Mouse (Mus musculus): ENCODE results near the gene Itgad. TPM values are rescaled to one million over a fixed set of nuclear protein-coding genes. Genes with fewer than 3 reads are reported as not detected.

The Itgad gene
- polyA plus RNA-seq, 1 experiment from 2014 or later, result not detected

DNA sequence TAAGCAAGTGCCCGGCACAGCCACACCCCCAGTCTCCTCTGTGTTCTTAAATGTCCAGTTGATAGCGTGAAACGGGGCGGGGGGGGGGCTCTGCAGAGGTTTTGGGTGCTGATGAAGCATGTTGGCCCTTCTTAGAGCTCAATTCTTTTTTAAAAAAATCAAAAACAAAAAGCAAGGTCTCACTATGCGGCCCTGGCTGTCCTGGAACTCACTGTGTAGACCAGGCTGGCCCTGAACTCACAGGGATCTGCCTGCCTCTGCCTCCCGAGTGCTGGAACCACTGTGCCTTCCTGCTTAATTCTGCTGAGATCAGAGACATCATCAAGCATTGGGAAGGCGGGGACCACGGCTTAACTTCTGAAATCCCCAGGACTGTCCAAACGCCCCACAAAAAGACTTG lies 47.4 kb downstream of the Itgad start:
- ATAC-seq (replicated peaks; ENCODE audit: low FRiP score), result no peak
- Histone ChIP-seq H3K4me2 (no peak overlapping the region), H3K4me1 (no peaks in the 10 kb centered on the region), H3K36me3 (no peaks in the 10 kb centered on the region), H3K4me3 (replicated peaks) (no peak overlapping the region), H3K27ac (no peak overlapping the region), H3K27me3 (no peaks in the 10 kb centered on the region), H3K9me3 (replicated peaks) (no peaks in the 10 kb centered on the region), H3K9ac (no peak overlapping the region)
- 85% methylated on average over 9 of the region's 9 CpGs for WGBS

DNA sequence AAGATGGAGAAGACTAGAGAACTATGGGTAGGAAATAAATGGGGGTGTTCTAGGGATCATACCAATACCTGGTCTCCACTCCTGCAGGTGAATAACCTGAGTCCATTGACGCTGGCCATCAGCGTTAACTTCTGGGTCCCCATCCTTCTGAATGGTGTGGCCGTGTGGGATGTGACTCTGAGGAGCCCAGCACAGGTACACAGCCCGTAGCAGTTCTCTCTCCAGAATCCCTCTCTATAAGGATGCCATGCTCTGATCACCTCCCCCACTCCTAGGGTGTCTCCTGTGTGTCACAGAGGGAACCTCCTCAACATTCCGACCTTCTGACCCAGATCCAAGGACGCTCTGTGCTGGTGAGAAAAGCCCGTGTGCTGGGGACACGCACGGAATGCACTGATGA lies 48.9 kb downstream of the Itgad start:
- Histone ChIP-seq H3K27ac (no peak overlapping the region), H3K9me3 (replicated peaks) (no peaks in the 10 kb centered on the region), H3K9ac (no peak overlapping the region), H3K27me3 (no peaks in the 10 kb centered on the region), H3K4me1 (no peaks in the 10 kb centered on the region), H3K4me2 (no peak overlapping the region), H3K4me3 (replicated peaks) (no peak overlapping the region), H3K36me3 (no peaks in the 10 kb centered on the region)
- ATAC-seq (replicated peaks; ENCODE audit: low FRiP score), result no peak
- 80% methylated on average over 9 of the region's 9 CpGs for WGBS

DNA sequence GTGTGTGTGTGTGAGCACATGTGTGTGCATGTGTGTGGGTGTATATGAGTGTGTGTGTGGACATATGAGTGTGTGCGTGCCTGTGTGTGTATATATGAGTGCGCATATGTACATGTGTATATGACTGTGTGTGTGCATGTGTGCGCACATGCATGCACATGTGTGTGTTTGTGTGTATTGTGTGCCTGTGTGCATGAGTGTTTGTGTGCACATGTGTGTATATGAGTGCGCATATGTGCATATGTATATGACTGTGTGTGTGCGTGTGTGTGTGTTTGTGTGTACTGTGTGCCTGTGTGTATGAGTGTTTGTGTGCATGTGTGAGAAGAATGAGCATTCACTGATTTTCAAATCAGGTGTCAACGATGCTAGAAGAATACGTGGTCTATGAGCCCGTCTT lies 50.0 kb downstream of the Itgad start:
- Histone ChIP-seq H3K9me3 (replicated peaks) (no peaks in the 10 kb centered on the region), H3K4me1 (no peaks in the 10 kb centered on the region), H3K4me3 (replicated peaks) (no peak overlapping the region), H3K9ac (no peak overlapping the region), H3K36me3 (no peaks in the 10 kb centered on the region), H3K4me2 (no peak overlapping the region), H3K27ac (no peak overlapping the region), H3K27me3 (no peaks in the 10 kb centered on the region)
- ATAC-seq (replicated peaks; ENCODE audit: low FRiP score), result no peak
- WGBS, result 94% methylated on average over 8 of the region's 8 CpGs

DNA sequence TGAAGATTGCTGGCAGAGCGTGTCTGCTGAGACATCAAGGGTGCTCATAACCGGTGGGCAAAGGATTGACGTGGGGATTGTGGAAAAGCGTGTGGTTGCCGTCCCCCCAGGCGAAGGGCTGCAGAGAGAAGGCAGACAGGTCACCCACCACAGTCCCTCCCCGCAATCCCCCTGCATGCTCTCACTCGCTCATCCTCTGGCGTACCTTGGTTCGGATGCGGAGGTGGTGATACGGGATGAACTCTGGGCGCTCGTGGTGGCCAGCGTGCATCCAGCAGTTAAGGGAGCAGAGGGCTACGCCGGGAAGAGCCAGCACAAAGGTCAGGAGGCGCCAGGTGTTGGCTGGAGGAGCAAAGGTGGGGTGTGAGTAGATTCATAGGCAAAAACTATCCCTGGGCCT lies 51.5 kb downstream of the Itgad start:
- H3K27me3 ChIP-seq, result no peaks in the 10 kb centered on the region
- H3K4me1 ChIP-seq, result no peaks in the 10 kb centered on the region
- H3K27ac ChIP-seq, result no peak overlapping the region
- H3K9ac ChIP-seq, result no peak overlapping the region
- 83% methylated on average over 18 of the region's 18 CpGs for WGBS
- H3K9me3 ChIP-seq (replicated peaks), result no peaks in the 10 kb centered on the region
- H3K4me3 ChIP-seq (replicated peaks), result no peak overlapping the region
- H3K4me2 ChIP-seq, result no peak overlapping the region
- no peaks in the 10 kb centered on the region for H3K36me3 ChIP-seq
- ATAC-seq (replicated peaks; ENCODE audit: low FRiP score), result no peak

DNA sequence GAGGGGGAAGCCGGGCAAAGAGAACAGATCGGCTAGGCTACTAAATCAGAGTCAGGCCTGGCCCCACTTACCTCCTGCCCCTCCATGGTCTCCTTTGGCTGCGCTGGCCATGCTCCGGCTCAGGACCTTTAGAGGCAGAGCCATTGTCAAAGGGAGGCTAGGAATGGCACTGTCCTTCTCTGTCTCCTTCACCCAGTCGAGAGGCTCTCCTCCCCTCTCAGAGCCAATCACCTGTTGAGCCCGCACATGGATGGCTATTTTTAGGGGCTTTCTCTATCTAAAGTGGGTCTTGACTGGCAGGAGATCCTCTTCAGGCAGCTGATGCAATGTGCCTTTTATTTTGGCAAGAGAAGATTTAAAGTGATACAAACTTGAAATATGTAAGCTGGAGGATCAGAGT lies 52.0 kb downstream of the Itgad start, which contains the start of gene Cox6a2:
Gene Cox6a2, minus strand, starts transcription at position 236 of the 400 bp plus-strand sequence.
- H3K4me3 ChIP-seq (replicated peaks), result no peak within 1 kb of the TSS
- no peaks in the 10 kb centered on the region for H3K36me3 ChIP-seq
- no peaks in the 10 kb centered on the region for H3K27me3 ChIP-seq
- ATAC-seq (replicated peaks; ENCODE audit: low FRiP score), result no peak
- H3K4me2 ChIP-seq, result no peak within 1 kb of the TSS
- H3K27ac ChIP-seq, result no peak within 1 kb of the TSS
- no peaks in the 10 kb centered on the region for H3K4me1 ChIP-seq
- H3K9ac ChIP-seq, result no peak within 1 kb of the TSS
- no peaks in the 10 kb centered on the region for H3K9me3 ChIP-seq (replicated peaks)
- 75% methylated on average over 6 of the region's 6 CpGs for WGBS

DNA sequence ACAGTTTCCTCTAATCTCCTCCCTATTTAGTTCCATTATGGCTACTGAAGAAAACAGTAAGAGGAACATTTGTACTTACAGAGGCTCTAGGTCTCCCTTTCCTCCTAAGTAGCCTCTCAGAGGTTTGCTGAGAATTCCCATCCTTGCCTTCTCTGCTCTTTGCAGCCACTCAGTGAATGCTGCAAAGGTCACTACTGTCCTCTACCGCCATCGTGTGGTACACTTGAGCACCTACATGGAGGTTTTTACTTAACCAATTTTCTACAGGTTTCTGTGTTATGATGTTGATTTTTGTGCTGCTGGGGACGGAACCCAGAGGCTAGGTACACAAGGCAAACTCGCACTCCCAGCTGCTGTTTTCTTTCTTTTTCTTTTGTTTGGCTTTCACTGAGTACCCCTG lies 54.0 kb downstream of the Itgad start:
- Histone ChIP-seq H3K4me2 (no peak overlapping the region), H3K27me3 (no peaks in the 10 kb centered on the region)
- no peak for ATAC-seq (replicated peaks; ENCODE audit: low FRiP score)

DNA sequence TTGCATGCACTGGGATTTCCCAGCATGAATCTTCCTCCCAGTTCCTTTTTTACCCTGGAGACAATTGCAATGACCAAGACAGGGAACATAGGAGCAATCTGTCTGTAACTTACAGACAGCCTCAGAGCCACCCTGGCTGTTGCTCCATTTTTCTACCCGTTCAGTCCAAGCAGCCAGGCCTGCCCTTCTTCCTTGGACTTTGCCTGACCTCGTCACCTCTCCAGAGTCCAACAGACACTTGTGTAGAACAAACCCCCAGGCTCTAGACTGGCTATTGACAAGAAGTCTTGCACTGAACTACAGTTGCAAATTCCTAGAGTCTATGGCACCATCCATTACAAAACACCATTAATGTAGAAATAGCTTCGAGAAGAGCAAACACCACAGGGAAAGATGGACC lies 55.6 kb downstream of the Itgad start:
- no peak overlapping the region for H3K4me2 ChIP-seq
- no peak overlapping the region for H3K4me3 ChIP-seq (replicated peaks)
- no peaks in the 10 kb centered on the region for H3K36me3 ChIP-seq
- no peak for ATAC-seq (replicated peaks; ENCODE audit: low FRiP score)
- H3K27ac ChIP-seq, result no peak overlapping the region
- no peak overlapping the region for H3K9ac ChIP-seq
- WGBS, result 52% methylated on average over 3 of the region's 3 CpGs
- no peaks in the 10 kb centered on the region for H3K27me3 ChIP-seq
- no peaks in the 10 kb centered on the region for H3K4me1 ChIP-seq
- H3K9me3 ChIP-seq (replicated peaks), result no peaks in the 10 kb centered on the region

More for the DNA sequence above, 54.0 kb downstream of the Itgad start:
- Histone ChIP-seq H3K27ac (no peak overlapping the region), H3K9me3 (replicated peaks) (no peaks in the 10 kb centered on the region), H3K36me3 (no peaks in the 10 kb centered on the region), H3K9ac (no peak overlapping the region), H3K4me1 (no peaks in the 10 kb centered on the region), H3K4me3 (replicated peaks) (no peak overlapping the region)
- WGBS, result 9% methylated on average over 4 of the region's 4 CpGs

DNA sequence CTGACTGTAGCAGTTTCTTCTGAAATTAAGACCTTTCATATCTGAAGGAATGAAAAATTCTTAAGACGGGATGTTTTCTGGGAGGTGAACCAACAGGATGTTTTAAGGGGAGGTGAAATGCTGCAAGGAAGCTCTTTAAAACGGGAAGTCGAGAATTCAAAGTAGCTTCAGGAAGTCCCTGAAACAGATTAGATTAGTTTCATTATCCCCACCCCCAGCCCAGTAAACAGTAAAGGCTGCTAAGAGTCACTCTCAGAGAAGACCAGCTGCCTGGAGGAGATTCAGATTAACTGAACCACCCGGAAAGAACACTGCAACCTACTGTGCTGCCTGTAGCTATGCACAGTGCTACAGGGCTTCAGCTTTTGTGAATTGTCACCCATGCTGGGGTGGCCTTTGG lies 65.8 kb downstream of the Itgad start:
- Histone ChIP-seq H3K9ac (no peak overlapping the region), H3K4me2 (no peak overlapping the region), H3K4me3 (replicated peaks) (no peak overlapping the region), H3K27ac (no peak overlapping the region), H3K27me3 (no peaks in the 10 kb centered on the region), H3K4me1 (no peaks in the 10 kb centered on the region), H3K36me3 (no peaks in the 10 kb centered on the region), H3K9me3 (replicated peaks) (no peaks in the 10 kb centered on the region)
- no peak for ATAC-seq (replicated peaks; ENCODE audit: low FRiP score)
- WGBS, result 87% methylated on average over 4 of the region's 4 CpGs

DNA sequence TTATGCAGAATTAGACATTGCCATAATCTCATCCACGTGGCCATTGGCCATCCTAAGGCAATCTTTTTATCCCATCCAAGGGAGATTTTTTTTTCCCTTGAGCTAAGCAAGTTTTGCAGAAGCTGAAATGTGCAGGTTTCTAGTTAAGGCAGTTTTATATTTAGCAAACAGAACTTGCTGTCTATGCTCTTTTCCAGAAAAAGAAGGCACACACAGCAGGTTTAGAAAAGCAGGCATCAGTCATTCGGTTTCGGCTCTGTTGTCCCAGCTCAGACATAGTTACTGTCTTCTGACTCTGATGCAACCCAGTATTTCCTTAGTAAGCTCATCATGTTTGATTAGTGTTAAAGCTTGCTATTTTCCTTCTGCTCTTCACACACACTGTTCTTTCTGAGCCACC lies 66.8 kb downstream of the Itgad start:
- 93% methylated on average over 3 of the region's 3 CpGs for WGBS
- H3K27ac ChIP-seq, result no peak overlapping the region

DNA sequence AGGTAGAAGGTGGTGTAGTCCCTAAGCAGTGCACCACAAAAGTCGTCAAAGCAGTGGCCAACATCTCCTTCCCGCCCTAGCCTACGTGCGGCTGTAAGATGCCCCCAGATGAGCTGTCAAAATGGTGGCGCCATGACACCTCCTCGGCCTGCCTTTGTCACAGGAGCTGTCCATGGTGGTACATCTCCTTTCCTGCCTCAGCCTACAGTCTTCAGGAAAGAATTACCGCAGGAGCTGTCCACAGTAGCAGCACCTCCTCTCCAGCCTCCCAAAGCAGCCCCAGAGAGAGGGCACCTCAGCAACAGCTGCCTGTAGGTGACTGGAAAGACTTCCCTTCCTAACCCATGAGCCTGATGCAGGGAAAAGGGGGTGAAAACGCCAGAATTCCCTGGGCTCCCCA lies 77.6 kb downstream of the Itgad start:
- H3K4me1 ChIP-seq, result peaks cover 3% of the 10 kb centered on the region
- 50% methylated on average over 8 of the region's 8 CpGs for WGBS
- peaks cover 7% of the 10 kb centered on the region for H3K36me3 ChIP-seq
- H3K9me3 ChIP-seq (replicated peaks), result no peaks in the 10 kb centered on the region
- H3K9ac ChIP-seq, result no peak overlapping the region
- H3K4me2 ChIP-seq, result no peak overlapping the region
- H3K4me3 ChIP-seq (replicated peaks), result no peak overlapping the region
- H3K27ac ChIP-seq, result no peak overlapping the region
- 0 out of 2 replicates have a peak, but pooled peaks have one; percentile 25 for ATAC-seq (replicated peaks; ENCODE audit: low FRiP score)
- no peaks in the 10 kb centered on the region for H3K27me3 ChIP-seq

More for the DNA sequence above, 66.8 kb downstream of the Itgad start:
- H3K36me3 ChIP-seq, result no peaks in the 10 kb centered on the region
- ATAC-seq (replicated peaks; ENCODE audit: low FRiP score), result no peak
- H3K4me3 ChIP-seq (replicated peaks), result no peak overlapping the region
- H3K27me3 ChIP-seq, result no peaks in the 10 kb centered on the region
- no peak overlapping the region for H3K9ac ChIP-seq
- H3K9me3 ChIP-seq (replicated peaks), result no peaks in the 10 kb centered on the region
- no peak overlapping the region for H3K4me2 ChIP-seq
- no peaks in the 10 kb centered on the region for H3K4me1 ChIP-seq

DNA sequence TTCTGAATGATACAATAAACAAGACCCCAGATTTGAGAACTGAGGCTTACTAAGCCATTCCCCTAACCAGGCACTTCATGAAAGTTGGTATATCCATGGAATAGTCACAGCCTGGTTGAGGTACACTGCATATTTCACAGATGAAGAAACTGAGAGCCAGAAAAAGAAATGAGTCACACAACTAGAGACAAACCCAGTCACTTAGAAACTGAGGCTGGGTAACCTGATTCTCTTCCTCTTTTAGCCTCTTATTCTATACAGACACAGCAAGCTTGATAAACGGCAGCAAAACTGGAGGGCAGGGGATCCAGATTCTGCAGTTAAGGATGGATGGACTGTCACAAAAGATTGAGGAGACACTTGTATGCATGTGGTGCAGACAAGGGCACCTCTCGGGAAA lies 80.6 kb downstream of the Itgad start:
- peaks cover 19% of the 10 kb centered on the region for H3K4me1 ChIP-seq
- no peaks in the 10 kb centered on the region for H3K27me3 ChIP-seq
- H3K9ac ChIP-seq, result no peak overlapping the region
- no peak for ATAC-seq (replicated peaks; ENCODE audit: low FRiP score)
- no peak overlapping the region for H3K4me2 ChIP-seq
- WGBS, result 80% methylated on average over 2 of the region's 2 CpGs
- H3K4me3 ChIP-seq (replicated peaks), result no peak overlapping the region
- H3K36me3 ChIP-seq, result peaks cover 9% of the 10 kb centered on the region
- H3K27ac ChIP-seq, result no peak overlapping the region
- H3K9me3 ChIP-seq (replicated peaks), result no peaks in the 10 kb centered on the region

DNA sequence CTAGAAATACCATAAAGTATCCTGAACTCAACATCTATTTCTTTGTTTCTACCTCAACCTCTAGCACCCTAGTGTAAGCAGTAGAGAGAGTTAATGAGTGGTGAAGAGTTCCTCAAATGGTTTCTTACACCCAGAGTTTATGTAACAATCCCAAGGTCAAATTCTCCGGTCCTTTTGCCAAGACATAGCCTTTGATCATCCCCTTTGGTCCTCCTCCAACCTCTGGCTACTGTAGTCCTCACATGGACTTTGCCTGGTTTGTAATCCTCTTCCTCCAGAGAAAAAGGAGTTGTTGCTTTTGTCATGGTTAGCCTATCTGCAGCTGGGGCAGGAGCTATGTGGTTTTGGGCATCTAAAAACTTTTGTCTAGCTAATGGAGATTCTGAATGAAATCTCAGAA lies 81.3 kb downstream of the Itgad start:
- Histone ChIP-seq H3K27me3 (no peaks in the 10 kb centered on the region), H3K27ac (no peak overlapping the region), H3K9ac (no peak overlapping the region), H3K4me2 (no peak overlapping the region), H3K4me1 (peaks cover 22% of the 10 kb centered on the region), H3K4me3 (replicated peaks) (no peak overlapping the region), H3K9me3 (replicated peaks) (no peaks in the 10 kb centered on the region), H3K36me3 (peaks cover 15% of the 10 kb centered on the region)
- ATAC-seq (replicated peaks; ENCODE audit: low FRiP score), result no peak
- 77% methylated on average over 1 of the region's 1 CpGs for WGBS

DNA sequence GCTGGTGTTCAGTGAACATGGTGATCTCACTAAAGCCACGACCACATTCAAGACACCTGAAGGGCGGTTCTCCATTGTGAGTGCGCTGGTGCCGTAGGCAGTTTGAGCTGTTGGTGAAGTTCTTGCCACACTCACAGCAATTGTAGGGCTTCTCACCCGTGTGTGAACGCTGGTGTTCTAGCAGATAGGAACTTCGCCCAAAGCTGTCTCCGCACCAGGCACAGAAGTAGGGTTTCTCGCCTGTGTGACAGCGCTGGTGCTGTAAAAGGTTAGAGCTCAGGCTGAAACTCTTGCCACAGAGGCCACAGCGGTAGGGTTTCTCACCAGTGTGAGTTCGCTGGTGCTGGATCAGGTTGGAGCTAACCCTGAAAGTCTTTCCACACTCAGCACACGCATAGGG lies 82.2 kb downstream of the Itgad start:
- peak overlapping the region; percentile 99; the same call in 1 of the 2 replicates for H3K27ac ChIP-seq
- no peaks in the 10 kb centered on the region for H3K9me3 ChIP-seq (replicated peaks)

More for the DNA sequence above, 82.2 kb downstream of the Itgad start:
- no peak for ATAC-seq (replicated peaks; ENCODE audit: low FRiP score)
- Histone ChIP-seq H3K4me1 (peaks cover 22% of the 10 kb centered on the region), H3K4me3 (replicated peaks) (peak overlapping the region; percentile 74; the same call in 1 of the 2 replicates), H3K36me3 (peaks cover 25% of the 10 kb centered on the region), H3K4me2 (peak overlapping the region; percentile 77), H3K27me3 (no peaks in the 10 kb centered on the region), H3K9ac (0 out of 2 replicates have a peak overlapping the region, but pooled peaks have one; percentile 75)
- WGBS, result 91% methylated on average over 13 of the region's 13 CpGs
